Mouse (Mus musculus) c-Kit-positive CD71-positive TER-119-negative erythroid progenitor cells, embryonic 14.5 days (primary cell): ENCODE measurements around the gene Prr29.
A peak's percentile ranks its signal among the peaks of the same experiment; 100 is the strongest.

ENCODE experiments used
- DNase-seq: peaks from one replicate; pipeline ENCODE4 v3.0.0-alpha.2; 2013; ENCODE audit warnings: low read depth

Gene Prr29

DNA sequence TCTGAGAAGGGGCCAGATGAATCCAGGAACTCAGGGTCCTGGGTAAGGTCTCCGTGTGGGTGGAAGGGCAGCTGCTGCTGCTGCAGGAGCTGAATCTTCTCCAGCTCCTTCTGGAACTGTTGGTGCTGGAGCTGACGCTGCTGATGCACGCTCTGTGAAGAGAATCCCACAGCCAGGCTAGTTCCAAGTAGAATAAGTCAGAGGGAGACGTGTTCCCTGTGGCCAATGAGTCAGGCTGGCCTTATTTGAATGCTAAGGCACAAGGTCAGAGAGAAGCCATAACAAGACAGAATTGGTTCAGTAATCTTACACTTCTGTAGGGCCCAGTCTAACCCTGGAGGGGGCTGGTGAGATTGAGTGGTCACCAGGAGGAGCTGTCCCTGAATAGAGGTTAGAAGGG, 44.7 kb downstream of the Prr29 start:
- no peak for DNase-seq

DNA sequence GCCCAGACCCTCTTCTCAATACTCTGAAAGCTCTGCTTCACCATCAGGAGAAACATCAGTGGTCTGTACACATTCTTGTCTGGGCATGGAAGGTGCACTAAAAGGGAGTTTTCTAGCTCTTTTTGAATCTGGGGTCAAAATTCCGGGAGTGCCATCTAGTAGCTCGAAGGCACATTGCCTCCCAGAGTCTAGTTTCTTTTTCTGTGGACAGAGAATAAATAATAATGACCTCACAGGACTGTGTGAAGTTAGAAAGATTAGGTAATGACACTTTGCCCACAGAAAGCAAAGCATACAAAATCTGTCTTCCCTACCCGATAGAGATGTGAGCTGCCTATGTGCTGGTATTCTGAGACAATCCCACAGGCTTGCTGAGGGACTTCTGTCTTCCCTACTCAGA, 45.2 kb downstream of the Prr29 start:
- no peak for DNase-seq

DNA sequence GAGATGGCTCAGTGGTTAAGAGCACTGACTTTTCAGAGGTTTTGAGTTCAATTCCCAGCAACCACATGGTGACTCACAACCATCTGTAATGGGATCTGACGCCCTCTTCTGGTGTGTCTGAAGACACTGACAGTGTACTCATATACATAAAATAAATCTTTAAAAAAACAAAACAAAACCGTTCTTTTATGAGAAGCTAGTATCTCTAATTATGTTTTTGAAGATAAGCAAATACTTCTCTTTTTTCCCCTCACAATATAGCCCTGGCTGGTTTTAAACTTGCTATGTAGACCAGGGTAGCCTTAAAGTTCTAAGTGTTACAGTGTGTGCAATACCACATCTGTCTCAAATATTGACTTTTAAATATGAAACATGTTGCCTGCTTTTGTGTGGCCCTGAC, 45.9 kb downstream of the Prr29 start:
- DNase-seq: no peak

DNA sequence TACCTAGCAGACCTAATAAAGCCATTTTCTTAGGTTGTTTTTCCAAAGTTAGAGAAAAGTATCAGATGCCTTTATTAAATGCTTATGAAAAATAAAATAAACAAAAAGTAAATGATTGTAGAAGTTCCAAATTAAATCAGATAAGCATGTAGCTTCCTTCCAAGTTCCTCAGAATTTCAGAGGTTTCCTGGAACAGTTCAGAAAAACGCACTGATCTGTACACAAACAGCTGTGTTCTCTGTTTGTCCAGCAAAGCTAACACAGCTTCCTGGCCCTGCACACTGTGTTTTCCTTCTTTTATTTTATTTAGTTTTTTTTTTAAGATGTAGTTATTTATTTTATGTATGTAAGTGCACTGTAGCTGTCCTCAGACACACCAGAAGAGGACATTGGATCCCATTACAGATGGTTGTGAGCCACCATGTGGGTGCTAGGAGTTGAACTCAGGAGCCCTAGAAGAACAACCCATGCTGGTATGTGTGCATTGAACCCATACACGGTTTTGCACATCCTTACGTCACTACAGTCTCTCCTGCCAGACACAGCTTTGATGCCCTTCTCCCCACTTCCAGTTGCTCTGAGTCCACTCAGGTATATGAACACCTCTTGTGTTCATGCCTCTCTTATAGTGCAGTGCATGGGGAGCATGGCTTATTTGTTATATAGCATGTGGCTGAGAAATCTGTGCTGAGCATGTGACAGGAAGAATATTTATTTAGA, 47.5 kb downstream of the Prr29 start:
- no peak for DNase-seq

DNA sequence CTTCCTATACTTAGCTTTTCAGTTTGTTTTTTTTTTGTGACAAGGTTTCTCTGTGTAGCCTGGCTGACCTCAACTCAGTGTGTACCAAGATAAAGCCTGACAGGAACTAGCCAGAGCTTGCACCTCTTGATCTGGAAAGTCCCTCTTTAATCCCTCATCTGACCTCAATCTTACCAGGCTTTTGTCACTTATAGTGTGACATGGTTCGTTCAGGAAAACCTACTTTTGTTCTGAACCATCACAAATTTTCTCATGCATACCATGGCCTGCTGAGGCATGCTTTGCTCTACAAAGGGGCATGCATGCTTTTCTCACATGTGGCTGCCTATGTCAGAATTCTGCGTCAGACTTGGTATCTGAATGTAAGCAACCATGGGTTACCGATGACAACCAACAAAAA, 51.1 kb downstream of the Prr29 start:
- DNase-seq: no peak

DNA sequence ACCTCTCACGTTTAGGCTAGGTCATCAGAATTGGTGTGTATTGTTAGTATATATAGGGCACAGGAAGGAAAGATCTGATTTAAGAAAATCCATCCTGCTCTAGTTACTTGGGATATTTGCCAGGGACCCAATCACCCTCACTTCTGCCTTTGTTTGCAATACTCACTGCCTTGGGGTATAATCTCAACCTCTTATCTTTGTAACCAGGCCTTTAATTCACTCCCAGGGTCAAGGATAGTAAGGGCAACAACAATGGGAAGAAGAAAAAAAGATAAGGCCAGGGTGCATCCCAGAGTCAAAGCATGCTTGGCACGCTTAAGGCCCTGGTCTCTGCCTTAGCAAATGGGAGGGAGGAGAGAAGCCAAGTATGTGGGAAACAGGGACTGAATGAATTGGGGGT, 52.6 kb downstream of the Prr29 start:
- no peak for DNase-seq

DNA sequence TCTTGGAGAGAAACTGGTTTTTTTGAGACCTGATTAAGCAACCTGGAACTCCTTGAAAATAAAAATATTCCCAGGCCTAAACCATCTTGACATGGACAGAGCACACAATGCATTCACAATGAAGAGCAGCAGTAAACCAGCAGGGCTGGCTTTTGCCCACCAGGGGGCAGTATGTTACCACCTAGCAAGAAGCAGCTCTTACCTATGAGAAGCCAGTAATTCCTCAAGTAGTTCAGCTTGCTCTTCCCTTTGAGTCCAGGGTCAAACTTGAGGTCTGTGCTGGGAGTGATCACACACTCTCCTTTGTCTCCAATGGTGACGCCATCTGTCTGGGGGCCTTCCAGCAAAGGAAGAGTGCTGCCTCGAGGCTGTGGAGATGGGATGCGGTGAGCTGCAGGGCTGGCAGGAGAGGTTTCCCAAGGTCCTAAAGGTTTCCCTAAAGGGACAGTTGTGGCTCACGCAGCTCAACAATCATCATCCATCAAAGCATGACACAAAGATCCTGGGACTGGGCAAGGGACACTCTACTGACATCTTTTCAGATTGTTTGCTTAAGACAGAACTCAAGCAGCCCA, 53.4 kb downstream of the Prr29 start:
- peak; percentile 78 for DNase-seq

DNA sequence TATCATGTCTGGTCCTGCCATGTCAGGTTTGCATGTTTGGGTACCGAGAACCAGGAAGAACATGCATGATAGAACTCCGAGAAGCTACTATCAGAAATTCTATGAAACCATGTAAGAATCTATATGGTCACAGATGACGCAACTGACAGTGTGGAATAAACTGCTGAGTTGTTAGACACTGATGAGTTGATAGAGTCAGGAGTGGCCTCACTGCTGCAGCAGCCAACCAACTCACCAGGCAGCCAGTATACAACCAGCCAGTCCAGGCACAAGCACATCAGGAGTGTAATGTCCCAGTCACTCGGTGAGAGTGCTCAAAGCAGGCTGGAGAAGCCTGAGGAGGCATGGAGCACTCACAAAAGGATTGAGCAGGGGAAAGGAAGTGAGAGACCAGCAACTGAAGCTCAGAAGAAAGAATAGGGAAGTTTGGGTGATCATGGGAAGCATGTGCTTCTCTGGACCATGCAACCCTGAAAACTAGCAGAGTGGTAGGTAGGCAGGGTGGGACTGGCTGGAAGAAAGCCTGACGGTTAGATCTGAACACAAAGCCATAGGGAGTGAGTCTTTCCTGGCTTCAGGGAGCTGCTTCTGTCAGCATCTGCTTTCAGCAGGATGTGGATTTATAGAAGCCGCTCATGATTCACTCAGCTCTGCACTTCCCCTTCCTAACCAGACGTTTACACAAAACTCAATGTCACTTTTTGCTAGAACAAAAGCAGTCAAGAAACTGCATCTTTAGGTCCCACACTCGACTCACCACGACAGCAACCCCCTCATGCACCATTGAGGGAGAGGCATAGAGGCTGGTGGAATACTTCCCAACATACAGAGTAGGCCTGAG, 54.2 kb downstream of the Prr29 start:
- no peak for DNase-seq

DNA sequence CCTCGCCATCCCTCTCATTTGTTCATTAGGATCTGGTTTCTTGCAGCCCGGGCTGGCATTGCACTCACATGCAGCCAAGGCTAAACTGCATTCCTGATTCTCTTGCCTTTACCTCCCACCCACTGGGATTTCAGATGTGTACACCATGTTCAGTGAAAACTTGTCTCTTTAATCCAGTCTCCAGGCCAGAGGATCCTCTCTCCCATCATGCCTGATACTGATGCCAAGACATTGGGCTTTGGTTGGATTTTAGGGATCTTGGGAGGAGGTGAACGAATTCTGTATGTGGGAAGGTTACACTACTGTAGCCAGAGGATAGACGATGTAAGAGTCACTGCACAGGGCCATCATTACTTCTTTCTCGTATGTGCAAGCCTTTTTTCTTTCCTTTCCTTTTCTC, 59.9 kb downstream of the Prr29 start:
- no peak for DNase-seq

DNA sequence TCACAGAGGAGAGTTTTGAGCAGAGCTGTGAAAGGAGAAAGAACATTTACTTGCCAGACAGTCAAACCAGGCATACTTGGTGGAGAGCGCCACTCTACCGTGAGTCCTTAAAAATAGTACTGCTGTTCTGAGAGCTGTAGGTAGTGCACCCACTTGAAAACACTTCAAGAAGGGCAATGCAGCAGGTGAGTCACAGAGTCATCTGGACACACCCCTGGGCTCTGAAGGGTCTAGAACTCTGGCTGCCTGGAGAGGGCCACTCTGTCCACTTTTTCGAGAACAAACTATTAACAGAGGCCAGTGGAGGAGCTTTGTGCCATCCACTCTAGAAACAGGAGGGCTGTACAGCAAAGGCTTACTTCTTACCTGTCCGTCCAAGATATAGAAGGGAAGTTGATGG, 61.2 kb downstream of the Prr29 start:
- DNase-seq: no peak
